Mouse (Mus musculus) adrenal gland, adult 2 months (tissue): ENCODE results near the gene Wtip. TPM values are rescaled to one million over a fixed set of nuclear protein-coding genes. Genes with fewer than 3 reads are reported as not detected.
A peak's percentile ranks its signal among the peaks of the same experiment; 100 is the strongest.
"Not testable (repeated sequence)": the region's sequence is repeated elsewhere in the genome, so short reads cannot be mapped to it uniquely, and the experiment has no call there.

ENCODE experiments used
- DNase-seq: peaks from one replicate; pipeline ENCODE4 v3.0.0; 2021
- long read RNA-seq: library from polyadenylated mRNA; stranded (forward); transcript quantifications from one replicate; pipeline ENCODE4 v2.0.0, GENCODE M21; 2021
- polyA plus RNA-seq: library from polyadenylated mRNA; depleted of rRNA; stranded (reverse); fragments of >200 nt; gene quantifications from 2 replicates; pipeline ENCODE4 v1.2.3, GENCODE M21; 2012; rRNA removed
- total RNA-seq, 2 experiments: library from RNA; stranded (reverse); gene quantifications; 2 replicates each; pipeline ENCODE4 v1.2.3; 2021

Gene Wtip
- 10 to 100 TPM; 13.6 to 32.2 TPM for total RNA-seq
- polyA plus RNA-seq: 33.7 and 49.8 TPM in 2 replicates
- long read RNA-seq, transcript Wtip-201 (8 exons, 1,962 nt): major isoform, 57 of 66 reads
- long read RNA-seq, partial matches to known transcripts: 1 of 66 reads
- long read RNA-seq, other reads (novel, unspliced or antisense): 4 of 66 reads

DNA sequence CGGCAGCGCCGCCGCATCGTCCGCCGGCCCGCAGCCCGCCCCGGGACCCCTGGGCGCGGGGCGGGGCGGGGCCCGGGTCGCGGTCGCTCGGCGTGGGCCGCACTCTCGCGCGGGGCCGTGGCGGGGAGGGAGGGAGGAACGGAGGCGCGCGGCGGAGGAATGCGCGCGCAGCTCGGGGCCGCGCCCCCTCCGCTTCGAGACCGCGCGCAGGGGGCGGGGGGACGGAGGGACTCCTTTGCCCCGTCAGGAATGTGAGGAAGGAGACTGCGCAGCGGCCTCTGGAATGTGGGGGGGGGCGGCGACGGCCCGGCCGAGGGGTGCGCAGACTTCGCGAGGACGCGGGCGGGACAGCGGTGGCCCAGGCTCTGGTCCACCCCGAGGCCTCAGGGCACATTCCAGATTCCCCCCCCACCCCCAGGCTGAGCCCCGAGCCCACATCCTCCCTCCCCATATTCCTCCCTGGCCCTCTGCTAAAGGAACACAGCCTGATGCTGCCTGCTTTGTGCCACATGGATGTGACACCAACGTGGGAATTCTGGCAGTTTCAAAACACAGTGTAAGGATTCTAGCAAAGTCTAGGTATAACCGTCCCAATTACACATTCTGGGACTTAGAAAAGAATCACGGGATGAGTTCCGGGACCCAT, at the start of gene Wtip:
TSS of gene Wtip (minus strand) at position 152 of the 646 bp plus-strand sequence.
- peak; percentile 87 for DNase-seq

DNA sequence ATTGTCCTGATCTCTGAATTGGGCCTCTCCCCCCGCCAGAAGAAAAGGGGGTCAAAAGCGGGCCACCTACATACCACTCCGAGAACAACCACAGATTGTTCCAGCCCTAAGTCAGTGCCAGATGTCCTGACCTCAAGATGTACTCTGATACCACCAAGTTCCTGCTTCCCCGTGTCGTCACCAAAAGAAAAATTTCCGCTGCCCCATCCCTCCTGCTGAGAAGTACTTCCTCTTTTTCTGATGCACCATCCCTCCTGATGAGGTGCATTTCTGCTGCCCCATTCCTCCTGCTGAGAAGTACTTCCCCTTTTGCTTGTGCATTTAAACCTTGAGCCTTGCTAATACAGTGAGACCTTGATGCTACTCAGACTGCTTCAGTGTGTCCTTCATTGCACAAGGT, 43.2 kb upstream of the Wtip start:
- DNase-seq: not testable (repeated sequence)

DNA sequence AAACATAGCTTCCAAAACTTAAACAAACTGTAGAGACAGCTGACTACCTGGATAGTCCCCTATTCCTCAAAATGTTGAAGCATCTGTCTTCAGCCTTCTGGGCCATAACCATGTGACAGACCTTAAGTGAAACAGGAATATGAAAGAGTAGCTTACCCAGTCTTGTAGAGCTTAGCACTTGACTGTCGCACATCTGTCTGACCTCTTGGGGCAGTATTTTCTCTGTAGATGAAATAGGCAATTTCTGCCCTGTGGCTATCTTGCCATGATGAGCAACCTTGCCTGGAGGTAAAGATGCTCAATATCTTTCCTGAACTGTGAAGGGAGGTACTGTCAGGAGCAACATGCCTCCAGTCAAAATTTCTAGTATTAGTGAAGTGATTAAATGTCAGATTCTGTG, 39.2 kb upstream of the Wtip start:
- DNase-seq: no peak

DNA sequence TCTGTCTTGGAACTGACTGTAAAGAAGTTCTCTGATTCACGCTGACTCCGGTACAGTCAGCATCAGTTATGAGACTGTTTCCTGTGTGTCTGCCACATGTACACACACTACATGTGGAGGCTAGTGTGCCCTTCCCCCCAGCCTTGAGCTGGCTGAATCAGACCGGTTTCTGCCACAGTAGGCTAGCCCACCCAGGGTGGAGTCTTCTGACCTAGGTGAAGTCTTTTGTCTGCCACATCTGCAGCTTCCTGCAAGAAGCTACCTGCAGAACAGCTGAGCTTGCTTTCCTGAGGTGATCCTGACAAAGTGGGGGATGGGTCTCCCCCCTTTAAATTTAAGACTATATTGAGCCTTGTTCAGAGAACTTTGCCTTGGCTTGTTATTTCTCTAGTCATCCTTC, 36.4 kb upstream of the Wtip start, which contains the start of gene Uba2:
TSS of gene Uba2 (minus strand) at position 146 of the 400 bp plus-strand sequence.
- no peak for DNase-seq

DNA sequence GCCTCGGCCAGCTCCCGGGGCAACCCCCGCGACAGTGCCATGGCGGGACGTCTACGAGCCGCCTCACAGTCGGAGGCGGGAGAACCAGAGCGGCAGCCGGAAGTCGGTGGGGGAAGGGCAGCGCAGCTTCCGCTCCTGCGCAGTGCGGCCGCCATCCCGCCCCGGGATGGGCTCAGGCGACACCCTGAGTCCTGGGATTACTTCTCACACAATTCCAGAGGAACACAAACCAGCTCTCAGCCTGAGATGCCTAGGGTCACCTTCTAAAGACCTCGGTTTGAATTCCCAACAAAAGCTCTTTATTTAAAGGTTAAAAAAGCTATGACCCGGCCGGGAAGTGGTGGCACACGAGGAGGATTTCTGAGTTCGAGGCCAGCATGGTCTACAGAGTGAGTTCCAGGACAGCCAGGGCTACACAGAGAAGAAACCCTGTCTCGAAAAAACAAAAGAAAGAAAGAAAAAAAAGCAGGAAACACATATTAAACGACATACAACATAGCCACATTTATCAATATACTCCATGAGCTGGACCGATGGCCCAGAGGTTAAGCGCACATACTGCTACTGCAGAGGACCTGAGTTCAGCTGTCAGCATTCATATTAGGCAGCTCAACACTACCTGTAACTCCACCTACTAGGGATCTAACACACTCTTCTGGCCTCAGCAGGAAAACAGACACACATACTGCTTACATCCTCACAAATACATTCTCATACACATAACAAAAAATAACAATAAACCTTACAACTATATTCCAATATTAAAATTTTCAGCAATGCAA, 35.6 kb upstream of the Wtip start:
- DNase-seq: peak; percentile 95

DNA sequence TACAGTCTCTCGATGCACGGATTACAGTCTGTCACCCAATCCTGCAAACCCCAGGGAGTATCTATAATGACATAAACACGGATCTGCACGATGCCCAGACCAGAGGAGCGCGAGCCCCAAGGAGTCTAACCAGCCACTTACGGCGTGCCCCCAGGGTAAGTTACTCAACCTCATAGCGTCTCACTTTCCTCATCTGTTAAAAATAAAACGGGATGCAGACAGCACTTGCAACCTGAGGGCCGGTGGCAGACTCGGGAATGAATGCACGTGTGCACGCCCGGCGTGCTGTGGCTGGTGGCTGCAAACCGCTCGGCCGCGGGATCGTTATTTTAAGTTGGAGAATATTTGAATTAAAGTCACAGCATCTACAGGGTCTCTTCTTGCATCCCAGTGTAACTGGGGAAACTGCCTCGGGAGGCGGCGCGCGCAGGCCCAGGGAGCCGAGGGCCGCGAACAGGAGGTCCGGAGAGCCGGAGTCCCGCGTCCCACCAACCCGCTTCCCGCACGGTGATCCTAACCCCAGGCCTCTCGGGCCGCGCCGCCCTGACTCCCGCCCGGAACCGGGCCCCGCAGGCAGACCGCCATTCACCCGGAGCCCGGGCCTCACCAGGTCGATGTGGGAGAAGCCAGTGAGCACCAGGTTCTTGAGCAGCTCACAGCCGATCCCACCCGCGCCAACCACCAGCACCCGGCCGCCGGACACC, 34.9 kb upstream of the Wtip start:
- no peak for DNase-seq

DNA sequence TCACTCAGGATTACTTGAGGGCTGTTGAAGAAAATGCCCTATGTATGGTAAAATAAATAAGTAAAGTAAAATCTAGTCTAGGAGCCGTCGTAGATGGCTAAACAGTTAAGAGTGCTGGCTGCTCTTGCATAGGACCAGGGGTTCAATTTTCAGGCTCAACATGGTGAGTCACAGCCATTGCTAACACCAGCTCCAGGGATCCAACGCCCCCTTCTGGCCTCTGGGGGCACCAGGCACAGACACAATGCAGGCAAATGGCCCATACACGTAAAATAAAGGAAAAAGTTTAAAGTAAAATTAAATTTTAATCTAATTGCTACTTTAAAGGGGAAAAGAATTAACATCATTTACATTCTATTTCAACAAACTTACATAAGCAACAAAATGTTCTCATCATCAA, 33.8 kb upstream of the Wtip start:
- DNase-seq: peak; percentile 63

DNA sequence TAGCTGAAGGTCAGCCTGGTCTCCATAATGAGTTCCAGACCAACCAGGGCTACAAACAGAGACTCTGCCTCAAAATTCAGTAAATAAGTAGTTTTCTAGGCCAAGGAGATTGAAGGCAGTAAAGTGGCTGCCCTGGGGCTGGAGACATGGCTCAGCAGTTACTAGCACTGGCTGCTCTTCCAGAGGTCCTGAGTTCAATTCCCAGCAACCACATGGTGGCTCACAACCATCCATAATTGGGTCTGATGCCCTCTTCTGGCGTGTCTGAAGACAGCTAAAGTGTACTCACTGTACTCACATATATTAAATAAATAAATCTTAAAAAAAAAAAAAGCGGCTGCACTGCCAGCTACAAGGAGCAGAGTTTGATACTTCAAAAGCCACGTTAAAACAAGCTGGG, 32.9 kb upstream of the Wtip start:
- DNase-seq: no peak

DNA sequence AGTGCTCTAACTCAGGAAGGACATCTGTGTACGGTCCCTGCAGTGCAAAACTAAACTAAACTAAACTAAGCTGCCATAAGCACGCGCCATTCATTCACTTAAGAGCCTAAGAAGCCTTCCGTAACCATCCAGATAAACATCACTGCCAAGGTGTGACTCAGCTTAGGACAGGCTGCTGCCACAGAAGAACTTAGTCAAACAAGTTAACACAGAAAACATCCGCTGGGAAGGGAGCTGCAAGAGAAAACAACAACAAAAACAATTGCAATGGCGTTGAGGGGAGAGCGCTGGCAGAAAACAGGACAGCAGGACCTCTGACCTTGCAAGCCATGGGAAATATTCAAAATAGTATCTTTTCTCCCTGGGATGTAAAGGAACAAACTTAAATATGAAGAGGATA, 31.6 kb upstream of the Wtip start:
- DNase-seq: no peak

DNA sequence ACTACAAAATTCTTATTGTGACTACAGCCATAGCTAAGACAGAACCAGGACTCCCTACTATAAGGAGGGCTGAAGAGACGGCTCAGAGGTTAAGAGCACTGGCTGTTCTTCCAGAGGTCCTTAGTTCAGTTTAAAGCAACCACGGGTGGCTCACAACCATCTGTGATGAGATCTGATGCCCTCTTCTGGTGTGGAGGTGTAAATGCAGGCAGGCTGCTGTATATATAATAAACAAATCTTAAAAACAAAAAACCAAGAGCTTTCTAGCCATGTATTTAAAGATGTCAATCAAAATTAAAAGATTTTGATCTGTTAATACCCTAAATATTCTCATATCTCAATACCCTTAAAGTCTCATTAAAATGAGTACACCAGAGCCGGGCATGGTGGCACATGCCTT, 26.1 kb upstream of the Wtip start:
- DNase-seq: no peak

DNA sequence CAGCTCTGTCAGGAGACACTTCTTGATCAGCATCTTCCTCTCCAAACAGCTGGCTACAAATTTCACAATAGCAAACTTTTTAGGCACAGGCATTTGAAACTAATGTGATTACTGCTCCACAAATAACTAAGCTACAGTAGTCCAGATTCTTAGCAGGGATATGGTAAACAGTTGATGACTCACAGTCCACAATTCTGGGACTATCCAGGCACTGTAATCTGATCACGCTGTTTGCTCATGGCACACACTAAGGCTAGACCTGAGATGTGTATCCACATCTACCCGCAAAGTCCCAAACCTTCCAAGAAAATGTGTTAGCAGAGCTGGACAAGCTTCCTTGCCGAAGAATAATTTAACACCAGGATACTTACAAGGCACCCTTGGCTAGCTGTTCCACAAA, 24.9 kb upstream of the Wtip start:
- no peak for DNase-seq

DNA sequence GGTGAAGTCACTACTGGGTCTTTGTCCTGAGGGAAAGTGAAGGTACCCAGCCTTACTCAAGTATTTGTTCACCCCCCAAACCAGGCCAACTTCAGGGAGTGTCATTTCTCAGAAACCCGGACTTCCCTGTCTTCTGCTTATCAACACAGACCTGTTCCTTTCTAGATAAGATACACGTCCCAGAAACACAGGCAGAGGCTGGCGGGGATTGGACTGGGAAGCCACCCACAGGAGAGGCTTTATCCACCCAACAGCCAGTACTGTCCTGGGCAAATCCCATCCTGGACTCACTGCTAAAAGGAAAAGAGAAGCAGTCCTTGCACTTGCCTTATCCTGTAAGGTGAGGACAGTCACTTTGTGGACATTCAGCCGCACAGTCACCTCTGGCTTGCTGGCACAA, 14.1 kb upstream of the Wtip start:
- DNase-seq: no peak

DNA sequence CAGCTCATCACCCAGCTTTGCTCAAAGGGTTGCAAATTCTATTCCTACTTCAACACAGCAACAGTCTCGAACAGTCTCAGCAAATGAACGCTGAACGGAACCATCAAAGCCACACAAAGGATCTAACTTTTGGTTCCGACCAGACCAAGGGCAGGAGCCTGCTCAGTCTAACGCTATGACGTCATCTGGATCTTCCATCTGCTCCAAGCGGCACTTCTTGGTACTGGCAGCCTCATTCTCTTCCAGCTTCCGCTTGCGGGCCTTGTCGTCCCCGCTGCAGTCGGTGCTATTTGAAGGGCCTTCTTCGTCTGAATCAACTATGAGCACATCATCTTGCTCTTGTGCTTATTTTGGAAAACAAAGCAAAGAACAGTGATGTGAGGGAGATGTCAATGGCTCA, 8.1 kb upstream of the Wtip start:
- no peak for DNase-seq

DNA sequence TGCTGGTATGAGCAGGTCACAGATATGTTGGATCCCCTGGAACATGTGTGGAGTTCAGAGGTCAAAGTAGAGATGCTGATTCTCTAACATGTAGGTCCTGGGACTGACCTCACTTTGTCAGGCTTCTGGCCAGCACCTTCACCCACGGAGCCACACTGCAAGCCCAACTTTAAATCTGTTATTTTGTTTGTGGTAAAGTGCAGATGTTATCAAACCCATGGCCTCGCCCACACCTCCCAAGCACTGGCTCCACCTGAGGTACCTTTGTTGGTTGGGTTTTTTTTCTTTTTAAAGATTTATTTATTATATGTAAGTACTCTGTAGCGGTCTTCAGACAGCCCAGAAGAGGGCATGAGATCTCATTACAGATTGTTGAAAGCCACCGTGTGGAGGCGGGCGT, 6.4 kb upstream of the Wtip start:
- no peak for DNase-seq

DNA sequence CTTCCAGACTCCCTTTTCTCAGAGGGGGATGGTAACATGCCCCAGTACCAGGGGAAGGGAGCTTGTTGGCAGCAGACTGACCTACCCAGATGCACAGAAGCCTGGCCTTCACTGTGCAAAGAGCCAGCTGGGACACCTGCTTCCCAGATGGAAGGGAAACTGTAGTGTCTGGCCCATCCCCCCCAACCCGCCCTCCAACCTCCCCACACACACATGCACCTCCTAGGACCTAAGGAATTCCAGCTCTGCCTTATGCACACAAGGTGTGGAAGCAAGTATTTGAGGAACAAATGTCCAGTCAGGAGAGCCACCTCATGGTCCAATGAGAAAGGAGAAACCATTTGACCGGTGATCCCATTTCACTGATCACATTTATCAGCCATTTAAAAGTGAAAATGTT, 1.3 kb upstream of the Wtip start:
- DNase-seq: no peak

DNA sequence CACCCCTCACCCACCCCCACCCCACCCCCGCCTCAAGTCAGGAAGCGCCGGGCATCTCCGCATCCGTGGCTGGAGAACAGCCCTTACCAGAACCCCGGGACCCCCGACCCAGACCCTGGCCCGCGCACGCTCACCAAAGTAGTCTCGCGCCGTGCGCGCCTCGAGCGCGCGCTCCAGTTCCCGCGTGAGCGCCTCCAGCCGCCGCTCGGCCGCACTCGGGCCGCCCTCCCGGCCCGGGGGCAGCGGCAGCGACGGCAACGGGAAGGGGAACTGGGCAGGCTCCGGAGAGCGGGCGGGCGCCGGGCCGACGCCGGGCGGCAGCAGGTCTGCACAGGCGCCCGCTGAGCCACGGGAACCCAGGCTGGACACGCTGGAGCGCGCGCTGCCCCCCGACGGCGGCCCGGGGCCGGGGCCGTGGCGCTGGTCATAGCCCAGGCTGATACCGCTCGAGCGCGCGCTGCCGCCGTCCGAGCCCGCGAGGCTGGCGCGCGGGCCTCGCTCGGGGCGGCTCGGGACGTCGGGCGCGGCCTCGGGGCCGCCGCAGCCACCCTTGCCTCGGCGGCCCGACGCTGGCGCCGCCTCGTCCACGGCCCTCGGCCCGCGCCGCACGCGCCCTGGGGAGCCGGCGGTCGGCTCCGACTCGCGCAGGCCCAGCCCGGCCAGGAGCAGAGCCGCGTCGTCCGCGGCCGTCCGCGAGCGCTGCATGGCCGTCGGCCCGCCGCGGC, 551 bp downstream of the Wtip start:
- DNase-seq: peak; percentile 63

DNA sequence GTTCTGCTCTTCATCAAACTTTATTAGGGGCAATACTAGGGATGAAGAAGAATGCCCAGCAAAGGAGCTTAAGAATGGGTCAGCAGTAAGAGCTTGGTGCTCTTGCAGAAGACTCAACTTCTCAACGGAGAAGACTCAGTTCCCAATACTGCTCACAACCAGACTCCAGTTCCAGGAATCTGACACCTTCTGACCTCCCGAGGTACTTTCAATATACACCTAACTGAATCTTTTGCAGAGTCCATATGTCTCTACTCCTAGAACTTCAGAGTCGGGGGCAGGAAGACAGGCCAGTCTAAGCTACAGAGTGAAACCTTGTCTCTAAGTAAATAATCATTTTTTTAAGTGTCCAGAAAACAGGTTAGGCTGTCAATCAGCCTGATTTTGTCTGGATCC, 1.1 kb downstream of the Wtip start:
- no peak for DNase-seq

DNA sequence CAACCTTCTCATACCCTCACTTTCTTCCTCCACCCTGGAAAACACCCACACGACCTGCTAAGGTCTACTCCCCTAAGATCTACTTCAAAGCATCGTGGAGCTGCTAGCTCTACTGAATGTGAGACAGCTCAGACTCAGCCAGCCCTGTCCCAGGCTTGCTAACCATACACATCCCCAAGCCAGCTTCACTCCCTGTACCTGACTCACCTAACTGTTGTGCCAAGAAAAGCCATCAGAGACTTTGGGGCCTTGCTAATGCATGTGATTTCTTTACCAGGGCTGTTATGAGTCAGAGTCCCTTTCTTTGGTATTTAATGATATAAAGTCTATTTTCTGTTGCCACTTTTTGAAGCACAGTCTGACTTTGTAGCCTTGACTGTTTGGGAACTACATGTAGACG, 1.9 kb downstream of the Wtip start:
- DNase-seq: peak; percentile 59

DNA sequence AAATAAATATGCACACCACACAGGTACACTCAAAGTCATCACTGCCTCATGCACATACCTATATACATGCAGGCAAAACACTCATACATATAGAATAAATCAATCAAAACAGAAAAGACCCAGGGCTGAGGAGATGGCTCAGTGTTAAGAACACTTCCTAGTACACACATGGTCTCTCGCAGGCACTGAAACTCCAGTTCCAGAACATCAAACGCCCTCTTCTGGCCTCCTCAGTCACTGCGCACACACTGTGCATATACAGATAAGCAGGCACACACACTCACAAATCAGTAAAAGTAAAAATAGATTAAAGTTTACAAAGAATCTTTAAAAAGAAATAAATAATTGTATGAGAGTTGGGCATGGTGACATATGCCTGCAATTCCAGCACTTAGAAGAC, 6.8 kb downstream of the Wtip start:
- DNase-seq: no peak

DNA sequence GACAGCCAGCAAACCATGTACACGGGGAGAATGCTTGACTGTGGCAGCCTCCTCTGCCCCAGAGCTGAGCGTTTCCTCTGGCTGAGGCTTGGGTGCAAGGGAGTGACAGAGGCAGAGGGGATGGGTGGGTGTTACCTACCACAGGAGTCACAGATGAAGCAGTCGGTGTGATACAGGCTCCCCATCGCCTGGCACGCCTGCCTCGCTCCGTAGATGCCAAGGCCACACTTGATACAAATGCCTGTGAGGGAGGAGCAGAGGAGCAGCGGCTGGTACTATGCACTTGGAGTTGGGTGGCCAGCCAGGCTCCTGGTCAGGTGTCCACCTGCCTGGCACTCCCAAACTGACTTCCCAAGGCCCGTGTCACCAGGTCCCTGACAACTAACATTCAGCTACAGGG, 7.7 kb downstream of the Wtip start:
- DNase-seq: peak; percentile 49

DNA sequence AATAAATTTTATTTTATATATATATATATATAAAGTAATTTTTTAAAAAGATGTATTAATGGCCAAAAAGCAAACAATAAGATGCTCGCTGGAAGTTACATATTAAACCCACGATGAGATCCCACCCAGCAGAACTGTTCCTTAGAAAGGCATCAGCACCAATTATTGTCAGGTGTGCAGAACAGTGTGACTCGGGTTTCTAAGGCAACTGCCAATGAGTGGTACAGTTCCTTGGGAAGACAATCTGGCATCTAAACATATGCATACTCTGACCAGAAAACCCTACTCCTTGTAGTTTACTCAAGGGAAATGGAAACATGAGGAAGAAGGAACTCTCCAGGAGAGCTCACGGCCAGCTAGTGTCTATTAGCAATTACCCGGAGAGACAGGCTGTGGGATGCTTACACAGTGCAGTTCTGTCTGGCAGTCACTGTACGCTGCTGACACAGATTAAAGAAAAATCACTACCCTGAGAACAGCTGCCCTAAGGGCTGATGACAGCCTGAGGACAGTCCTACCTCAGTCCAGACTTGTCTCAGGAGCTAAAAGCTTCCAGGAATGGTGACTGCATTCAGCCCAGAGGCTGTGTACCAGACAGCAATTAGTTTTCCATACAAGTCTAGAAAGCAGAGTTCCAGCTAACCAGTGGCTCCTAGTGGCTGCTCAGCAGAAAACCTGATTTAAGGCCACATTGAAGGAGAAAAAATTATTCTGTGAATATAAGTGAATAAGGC, 9.9 kb downstream of the Wtip start:
- DNase-seq: no peak
